Mouse (Mus musculus) heart, postnatal 0 days (tissue): ENCODE measurements around the gene Ap5s1. TPM values are rescaled to one million over a fixed set of nuclear protein-coding genes. Genes with fewer than 3 reads are reported as not detected.

ENCODE experiments used
- ATAC-seq: fragments of 200-750 bp; cut with Nextera tagmentation; 2 replicates; pipeline ENCODE4 v1.8.0; 2017; ENCODE audit warnings: low read depth, moderate number of reproducible peaks, moderate library complexity; ENCODE audit not compliant: insufficient read depth
- DNase-seq: peaks from one replicate; pipeline ENCODE4 v3.0.0-alpha.2; 2016; ENCODE audit warnings: low spot score
- H3K27ac ChIP-seq: fragments of 300-500 bp; sonication (generic); 2 replicates; pipeline ENCODE4 v1.5.1; 2014; ENCODE audit warnings: low read depth, mild to moderate bottlenecking
- H3K27me3 ChIP-seq: fragments of 300-500 bp; sonication (generic); 2 replicates; pipeline ENCODE4 v1.6.1; 2014; ENCODE audit warnings: low read length, mixed read lengths; ENCODE audit not compliant: control insufficient read depth, insufficient read depth
- H3K36me3 ChIP-seq: fragments of 300-500 bp; sonication (generic); replicated peaks from 2 replicates; pipeline ENCODE4 v1.6.1; 2014; ENCODE audit warnings: low read length, mixed read lengths; ENCODE audit not compliant: control insufficient read depth, insufficient read depth
- H3K4me1 ChIP-seq: fragments of 300-500 bp; sonication (generic); 2 replicates; pipeline ENCODE4 v1.6.1; 2014; ENCODE audit warnings: antibody characterized with exemption; ENCODE audit not compliant: control insufficient read depth, insufficient read depth
- H3K4me2 ChIP-seq: fragments of 300-500 bp; sonication (generic); 2 replicates; pipeline ENCODE4 v1.6.1; 2014; ENCODE audit warnings: low read depth, mild to moderate bottlenecking, low read length, moderate library complexity
- H3K4me3 ChIP-seq: fragments of 300-500 bp; sonication (generic); 2 replicates; pipeline ENCODE4 v1.5.1; 2014; ENCODE audit warnings: low read depth, low read length
- H3K9ac ChIP-seq: fragments of 300-500 bp; sonication (generic); replicated peaks from 2 replicates; pipeline ENCODE4 v1.6.1; 2014; ENCODE audit warnings: low read depth, low read length, mixed read lengths
- H3K9me3 ChIP-seq: fragments of 300-500 bp; sonication (generic); replicated peaks from 2 replicates; pipeline ENCODE4 v1.6.1; 2016; ENCODE audit warnings: low read length; ENCODE audit not compliant: control insufficient read depth
- CTCF ChIP-seq: IDR thresholded peaks from 2 replicates; pipeline ENCODE4 v1.5.1; 2016; ENCODE audit warnings: antibody characterized with exemption, control low read depth, low read depth
- EP300 ChIP-seq: IDR thresholded peaks from 2 replicates; pipeline ENCODE4 v1.6.1; 2016; ENCODE audit warnings: antibody characterized with exemption, low read depth
- WGBS: fragments of 180-500 bp; shearing (Covaris S2); extraction: QIAGEN DNeasy Blood & Tissue Kit; methylation state at CpG from one replicate; pipeline ENCODE4 v1.1.7; 2014; 5-methylcytosine and 5-hydroxymethylcytosine counted together
- polyA plus RNA-seq: library from polyadenylated mRNA; unstranded; fragments of >200 nt; fragmentation: Nextera tagmentation; extraction: Ambion mirVana; gene quantifications from 2 replicates; pipeline ENCODE4 v1.2.1, GENCODE M21; 2015
- total RNA-seq: library from RNA; depleted of rRNA; stranded (reverse); fragments of >200 nt; gene quantifications from 2 replicates; pipeline ENCODE4 v1.2.3, GENCODE M21; 2014; ENCODE audit warnings: low replicate concordance

Gene Ap5s1
- total and polyA plus RNA-seq, 2 experiments from 2014 or later: 65.5 to 107 TPM

GRCm38 (mm10) chr2:131179246-131179886, 27.5 kb upstream of the Ap5s1 start:
- H3K4me3 ChIP-seq: peak overlapping the region; percentile 70
- H3K27me3 ChIP-seq: no peaks in the 10 kb centered on the region
- TF ChIP-seq EP300 (no peak), CTCF (no peak)
- H3K36me3 ChIP-seq: peaks cover 10% of the 10 kb centered on the region; the same call in 1 of the 2 replicates
- peak overlapping the region; percentile 95 for H3K27ac ChIP-seq
- under 1% methylated on average over 67 of the region's 67 CpGs for WGBS
- H3K4me2 ChIP-seq: peak overlapping the region; percentile 92
- H3K4me1 ChIP-seq: peaks cover 36% of the 10 kb centered on the region
- DNase-seq (peak; percentile 65), ATAC-seq (peak; percentile 69)
- peak overlapping the region; percentile 97 for H3K9ac ChIP-seq
- H3K9me3 ChIP-seq: no peaks in the 10 kb centered on the region

- H3K36me3 ChIP-seq: peaks cover 10% of the 10 kb centered on the region; the same call in 1 of the 2 replicates
- 4% methylated on average over 28 of the region's 57 CpGs for WGBS
- peak; percentile 62 for DNase-seq
- no peaks in the 10 kb centered on the region for H3K9me3 ChIP-seq
- H3K4me2 ChIP-seq: peak within 1 kb of the TSS; percentile 92
- no peaks in the 10 kb centered on the region for H3K27me3 ChIP-seq
- H3K27ac ChIP-seq: peak within 1 kb of the TSS; percentile 95
- ATAC-seq: peak; percentile 91
- TF ChIP-seq CTCF (peak; percentile 49), EP300 (no peak)
- H3K4me1 ChIP-seq: peaks cover 34% of the 10 kb centered on the region
- peak within 1 kb of the TSS; percentile 97 for H3K9ac ChIP-seq
- peak within 1 kb of the TSS; percentile 70 for H3K4me3 ChIP-seq
Observed at GRCm38 (mm10) chr2:131179990-131180587, 26.8 kb upstream of the Ap5s1 start, which contains the start of gene Cenpb. Gene Cenpb (minus strand): TSS chr2:131180067.

GRCm38 (mm10) chr2:131186343-131186742, 20.5 kb upstream of the Ap5s1 start:
- peaks cover 10% of the 10 kb centered on the region for H3K4me1 ChIP-seq
- peak overlapping the region; percentile 90 for H3K4me2 ChIP-seq
- H3K27me3 ChIP-seq: no peaks in the 10 kb centered on the region
- no peaks in the 10 kb centered on the region for H3K9me3 ChIP-seq
- ATAC-seq (peak; percentile 80), DNase-seq (peak; percentile 83)
- WGBS: 1% methylated on average over 14 of the region's 14 CpGs
- H3K9ac ChIP-seq: peak overlapping the region; percentile 54
- TF ChIP-seq CTCF (no peak), EP300 (no peak)
- H3K27ac ChIP-seq: peak overlapping the region; percentile 87
- peak overlapping the region; percentile 76 for H3K4me3 ChIP-seq
- peaks cover 20% of the 10 kb centered on the region; the same call in 1 of the 2 replicates for H3K36me3 ChIP-seq

GRCm38 (mm10) chr2:131186771-131187601, 19.9 kb upstream of the Ap5s1 start, which contains the start of the genes Cdc25b and Spef1:
Gene Cdc25b (plus strand): TSS chr2:131186949.
Gene Spef1 (minus strand): TSS chr2:131187282.
- H3K4me3 ChIP-seq: peak within 1 kb of the TSS; percentile 76
- H3K9ac ChIP-seq: peak within 1 kb of the TSS; percentile 54
- DNase-seq (peak; percentile 84), ATAC-seq (peak; percentile 88)
- H3K4me2 ChIP-seq: peak within 1 kb of the TSS; percentile 90
- TF ChIP-seq CTCF (peak; percentile 8; the same call in 1 of the 2 replicates), EP300 (no peak)
- H3K27me3 ChIP-seq: no peaks in the 10 kb centered on the region
- peaks cover 10% of the 10 kb centered on the region for H3K4me1 ChIP-seq
- no peaks in the 10 kb centered on the region for H3K9me3 ChIP-seq
- peak within 1 kb of the TSS; percentile 87 for H3K27ac ChIP-seq
- H3K36me3 ChIP-seq: peaks cover 25% of the 10 kb centered on the region; the same call in 1 of the 2 replicates
- under 1% methylated on average over 42 of the region's 43 CpGs for WGBS

GRCm38 (mm10) chr2:131187602-131187922, 19.3 kb upstream of the Ap5s1 start:
- WGBS: 38% methylated on average over 3 of the region's 3 CpGs
- Histone ChIP-seq H3K27me3 (no peaks in the 10 kb centered on the region), H3K4me1 (peaks cover 10% of the 10 kb centered on the region), H3K36me3 (peaks cover 29% of the 10 kb centered on the region), H3K4me3 (peak overlapping the region; percentile 76), H3K4me2 (peak overlapping the region; percentile 90), H3K27ac (peak overlapping the region; percentile 87; the same call in 1 of the 2 replicates), H3K9me3 (no peaks in the 10 kb centered on the region), H3K9ac (peak overlapping the region; percentile 54)
- DNase-seq: no peak
- TF ChIP-seq CTCF (no peak), EP300 (no peak)
- no peak for ATAC-seq
